Mouse (Mus musculus): ENCODE measurements at regions not wholly inside any gene's neighbourhood (a gene's known extent, or its start where the extent isn't known, plus 50 kb on each side); places are given as distances from the start of the nearest gene placed in this dataset.
A peak's percentile ranks its signal among the peaks of the same experiment; 100 is the strongest.

GRCm38 (mm10) chr11:89841853-89842252, 64.4 kb upstream of the Ankfn1 start:
- no peaks in the 10 kb centered on the region for H3K27me3 ChIP-seq (replicated peaks; ENCODE audit: control insufficient read depth, insufficient read depth, low read length)
- no peak for TF ChIP-seq CTCF (IDR thresholded peaks at IDR 0.05; ENCODE audit: low read depth)
- no peak overlapping the region for H3K9ac ChIP-seq (ENCODE audit: low read depth, low read length)
- H3K9me3 ChIP-seq (ENCODE audit: control insufficient read depth) = no peaks in the 10 kb centered on the region
- no peak for ATAC-seq
- no peak overlapping the region for H3K4me3 ChIP-seq (ENCODE audit: low read depth, low read length)
- H3K36me3 ChIP-seq (ENCODE audit: control insufficient read depth, insufficient read depth) = no peaks in the 10 kb centered on the region
- H3K4me1 ChIP-seq (replicated peaks; ENCODE audit: control insufficient read depth, insufficient read depth, low read length) = 0 out of 2 replicates have a peak, but pooled peaks cover 3% of the 10 kb centered on the region
- H3K27ac ChIP-seq (ENCODE audit: low read depth, low read length) = no peak overlapping the region
- no peak overlapping the region for H3K4me2 ChIP-seq (replicated peaks; ENCODE audit: low read depth)

GRCm38 (mm10) chr11:89839671-89840327, 62.3 kb upstream of the Ankfn1 start:
- H3K4me1 ChIP-seq (replicated peaks; ENCODE audit: control insufficient read depth, insufficient read depth, low read length) = 0 out of 2 replicates have a peak, but pooled peaks cover 3% of the 10 kb centered on the region
- H3K4me3 ChIP-seq (ENCODE audit: low read depth, low read length) = no peak overlapping the region
- 0 out of 2 replicates have a peak overlapping the region, but pooled peaks have one; percentile 10 for H3K4me2 ChIP-seq (replicated peaks; ENCODE audit: low read depth)
- no peak for ATAC-seq
- no peaks in the 10 kb centered on the region for H3K36me3 ChIP-seq (ENCODE audit: control insufficient read depth, insufficient read depth)
- no peak overlapping the region for H3K9ac ChIP-seq (ENCODE audit: low read depth, low read length)
- WGBS = 23% methylated on average over 6 of the region's 6 CpGs
- TF ChIP-seq CTCF (IDR thresholded peaks at IDR 0.05; ENCODE audit: low read depth) = no peak
- no peaks in the 10 kb centered on the region for H3K9me3 ChIP-seq (ENCODE audit: control insufficient read depth)
- no peak overlapping the region for H3K27ac ChIP-seq (ENCODE audit: low read depth, low read length)
- no peaks in the 10 kb centered on the region for H3K27me3 ChIP-seq (replicated peaks; ENCODE audit: control insufficient read depth, insufficient read depth, low read length)

DNA sequence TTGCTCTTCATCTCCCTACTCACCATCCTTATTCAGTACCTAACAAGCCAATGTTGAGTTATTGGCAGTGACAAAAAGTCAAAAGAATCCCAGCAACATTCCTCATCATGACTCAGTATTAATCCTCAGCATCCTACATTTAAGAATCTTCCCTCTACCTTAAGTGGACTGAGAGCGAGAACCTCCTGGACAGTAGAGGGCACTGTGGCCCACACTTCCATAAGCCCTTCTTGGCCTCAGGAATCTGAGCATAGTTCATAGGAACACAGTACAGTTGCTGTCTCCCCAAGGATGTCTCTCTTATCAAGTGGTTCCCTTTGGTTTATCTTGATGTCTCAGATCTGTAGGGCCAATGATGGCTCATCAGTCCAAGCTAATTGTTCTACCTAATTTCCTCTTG, 60.5 kb upstream of the Ankfn1 start:
- no peak overlapping the region for H3K4me3 ChIP-seq (ENCODE audit: low read depth, low read length)
- H3K9ac ChIP-seq (ENCODE audit: low read depth, low read length) = no peak overlapping the region
- H3K4me2 ChIP-seq (replicated peaks; ENCODE audit: low read depth) = no peak overlapping the region
- 100% methylated on average over 1 of the region's 1 CpGs for WGBS
- peak; percentile 70 for TF ChIP-seq CTCF (IDR thresholded peaks at IDR 0.05; ENCODE audit: low read depth)
- ATAC-seq = no peak
- H3K27ac ChIP-seq (ENCODE audit: low read depth, low read length) = no peak overlapping the region
- 0 out of 2 replicates have a peak, but pooled peaks cover 3% of the 10 kb centered on the region for H3K4me1 ChIP-seq (replicated peaks; ENCODE audit: control insufficient read depth, insufficient read depth, low read length)
- H3K9me3 ChIP-seq (ENCODE audit: control insufficient read depth) = no peaks in the 10 kb centered on the region
- H3K36me3 ChIP-seq (ENCODE audit: control insufficient read depth, insufficient read depth) = no peaks in the 10 kb centered on the region
- no peaks in the 10 kb centered on the region for H3K27me3 ChIP-seq (replicated peaks; ENCODE audit: control insufficient read depth, insufficient read depth, low read length)

- H3K9me3 ChIP-seq (ENCODE audit: control insufficient read depth) = no peaks in the 10 kb centered on the region
- no peak overlapping the region for H3K27ac ChIP-seq (ENCODE audit: low read depth, low read length)
- no peak for TF ChIP-seq CTCF (IDR thresholded peaks at IDR 0.05; ENCODE audit: low read depth)
- no peaks in the 10 kb centered on the region for H3K27me3 ChIP-seq (replicated peaks; ENCODE audit: control insufficient read depth, insufficient read depth, low read length)
- no peaks in the 10 kb centered on the region for H3K36me3 ChIP-seq (ENCODE audit: control insufficient read depth, insufficient read depth)
- no peak overlapping the region for H3K4me3 ChIP-seq (ENCODE audit: low read depth, low read length)
- no peak for ATAC-seq
- H3K4me2 ChIP-seq (replicated peaks; ENCODE audit: low read depth) = no peak overlapping the region
- H3K9ac ChIP-seq (ENCODE audit: low read depth, low read length) = no peak overlapping the region
- 0 out of 2 replicates have a peak, but pooled peaks cover 3% of the 10 kb centered on the region for H3K4me1 ChIP-seq (replicated peaks; ENCODE audit: control insufficient read depth, insufficient read depth, low read length)
- 80% methylated on average over 4 of the region's 4 CpGs for WGBS
These were observed 59.4 kb upstream of the Ankfn1 start for GRCm38 (mm10) chr11:89836897-89837296.

- Histone ChIP-seq H3K36me3 (ENCODE audit: control insufficient read depth, insufficient read depth) (no peaks in the 10 kb centered on the region), H3K4me2 (replicated peaks; ENCODE audit: low read depth) (no peak overlapping the region), H3K27me3 (replicated peaks; ENCODE audit: control insufficient read depth, insufficient read depth, low read length) (no peaks in the 10 kb centered on the region), H3K4me3 (ENCODE audit: low read depth, low read length) (no peak overlapping the region), H3K27ac (ENCODE audit: low read depth, low read length) (no peak overlapping the region), H3K9ac (ENCODE audit: low read depth, low read length) (no peak overlapping the region), H3K4me1 (replicated peaks; ENCODE audit: control insufficient read depth, insufficient read depth, low read length) (no peaks in the 10 kb centered on the region), H3K9me3 (ENCODE audit: control insufficient read depth) (no peaks in the 10 kb centered on the region)
- 82% methylated on average over 4 of the region's 4 CpGs for WGBS
- no peak for ATAC-seq
- no peak for TF ChIP-seq CTCF (IDR thresholded peaks at IDR 0.05; ENCODE audit: low read depth)
These were observed 56.6 kb upstream of the Ankfn1 start for GRCm38 (mm10) chr11:89834068-89834467.

DNA sequence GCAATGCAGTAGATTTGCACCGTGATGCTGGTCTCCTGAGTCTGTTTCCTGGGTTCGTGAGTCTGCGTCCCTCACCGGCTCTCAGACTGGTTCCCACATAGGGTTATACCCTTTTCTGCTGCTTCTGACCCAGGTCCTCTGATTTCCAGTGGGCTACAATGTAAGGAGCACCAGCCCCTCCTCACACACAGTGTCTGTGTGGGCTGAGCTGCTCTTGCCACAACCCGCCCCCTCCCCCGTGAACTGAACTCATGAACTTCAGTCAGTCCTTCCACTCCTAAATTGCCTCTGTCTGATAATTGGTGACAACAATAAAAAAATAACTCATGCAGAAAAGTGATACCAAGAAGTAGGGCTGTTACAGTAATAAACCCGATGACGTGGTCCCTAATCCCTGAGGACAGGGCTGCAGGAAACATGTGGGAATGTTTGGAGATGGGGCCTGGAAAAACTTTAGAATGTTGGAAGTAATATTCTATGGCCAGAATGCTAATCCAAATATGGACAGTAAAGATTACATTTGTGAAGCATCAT, 54.2 kb upstream of the Ankfn1 start:
- H3K4me1 ChIP-seq (replicated peaks; ENCODE audit: control insufficient read depth, insufficient read depth, low read length) = no peaks in the 10 kb centered on the region
- no peak for ATAC-seq
- H3K4me3 ChIP-seq (ENCODE audit: low read depth, low read length) = no peak overlapping the region
- no peak for TF ChIP-seq CTCF (IDR thresholded peaks at IDR 0.05; ENCODE audit: low read depth)
- no peak overlapping the region for H3K4me2 ChIP-seq (replicated peaks; ENCODE audit: low read depth)
- H3K36me3 ChIP-seq (ENCODE audit: control insufficient read depth, insufficient read depth) = no peaks in the 10 kb centered on the region
- no peaks in the 10 kb centered on the region for H3K9me3 ChIP-seq (ENCODE audit: control insufficient read depth)
- no peak overlapping the region for H3K9ac ChIP-seq (ENCODE audit: low read depth, low read length)
- WGBS = 61% methylated on average over 8 of the region's 8 CpGs
- H3K27me3 ChIP-seq (replicated peaks; ENCODE audit: control insufficient read depth, insufficient read depth, low read length) = no peaks in the 10 kb centered on the region
- no peak overlapping the region for H3K27ac ChIP-seq (ENCODE audit: low read depth, low read length)

Data from intestine, postnatal 0 days (tissue).